Mouse (Mus musculus): ENCODE measurements around the gene Armc12. TPM values are rescaled to one million over a fixed set of nuclear protein-coding genes. Genes with fewer than 3 reads are reported as not detected.
"Not testable (repeated sequence)": the region's sequence is repeated elsewhere in the genome, so short reads cannot be mapped to it uniquely, and the experiment has no call there.

Armc12 gene
- polyA plus RNA-seq, 1 experiment from 2014 or later, result not detected

DNA sequence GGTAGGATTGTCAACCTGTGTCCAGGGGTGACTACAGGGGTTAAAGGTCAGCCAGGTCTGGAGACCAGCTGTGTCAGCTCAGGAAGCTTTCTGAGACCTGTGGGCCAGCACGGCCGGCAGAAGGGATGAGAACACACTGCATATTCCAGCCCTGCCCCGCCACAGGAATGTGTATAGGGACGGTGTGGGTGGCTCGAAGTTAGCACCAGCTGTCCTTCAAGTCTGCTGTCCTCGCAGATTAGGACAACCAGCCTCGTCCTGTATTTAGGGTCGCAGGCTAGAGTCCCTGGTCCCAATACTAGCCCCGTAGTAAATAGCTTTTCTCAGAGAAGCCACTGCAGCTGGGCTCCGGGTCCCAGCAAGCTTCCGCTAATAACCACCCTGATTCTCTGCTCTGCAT lies 17.9 kb downstream of the Armc12 start:
- 52% methylated on average over 11 of the region's 11 CpGs for WGBS (ENCODE audit: insufficient replicate concordance)
- Histone ChIP-seq H3K4me3 (no peak overlapping the region), H3K36me3 (no peaks in the 10 kb centered on the region), H3K9me3 (replicated peaks) (no peaks in the 10 kb centered on the region), H3K27ac (no peak overlapping the region), H3K9ac (no peak overlapping the region), H3K27me3 (replicated peaks) (peaks cover 13% of the 10 kb centered on the region; the same call in 1 of the 2 replicates), H3K4me2 (no peak overlapping the region), H3K4me1 (no peaks in the 10 kb centered on the region)
- ATAC-seq, result no peak

- Histone ChIP-seq H3K27ac (no peak within 1 kb of the TSS), H3K4me2 (no peak within 1 kb of the TSS), H3K36me3 (no peaks in the 10 kb centered on the region), H3K27me3 (replicated peaks) (peaks cover 13% of the 10 kb centered on the region; the same call in 1 of the 2 replicates), H3K4me1 (no peaks in the 10 kb centered on the region), H3K9me3 (replicated peaks) (no peaks in the 10 kb centered on the region), H3K4me3 (no peak within 1 kb of the TSS), H3K9ac (no peak within 1 kb of the TSS)
- 64% methylated on average over 14 of the region's 14 CpGs for WGBS (ENCODE audit: insufficient replicate concordance)
- no peak for ATAC-seq
Observed at GRCm38 (mm10) chr17:28549111-28549510, 18.5 kb downstream of the Armc12 start, which contains the start of gene Clpsl2. TSS of gene Clpsl2 (plus strand) at chr17:28549411.

DNA sequence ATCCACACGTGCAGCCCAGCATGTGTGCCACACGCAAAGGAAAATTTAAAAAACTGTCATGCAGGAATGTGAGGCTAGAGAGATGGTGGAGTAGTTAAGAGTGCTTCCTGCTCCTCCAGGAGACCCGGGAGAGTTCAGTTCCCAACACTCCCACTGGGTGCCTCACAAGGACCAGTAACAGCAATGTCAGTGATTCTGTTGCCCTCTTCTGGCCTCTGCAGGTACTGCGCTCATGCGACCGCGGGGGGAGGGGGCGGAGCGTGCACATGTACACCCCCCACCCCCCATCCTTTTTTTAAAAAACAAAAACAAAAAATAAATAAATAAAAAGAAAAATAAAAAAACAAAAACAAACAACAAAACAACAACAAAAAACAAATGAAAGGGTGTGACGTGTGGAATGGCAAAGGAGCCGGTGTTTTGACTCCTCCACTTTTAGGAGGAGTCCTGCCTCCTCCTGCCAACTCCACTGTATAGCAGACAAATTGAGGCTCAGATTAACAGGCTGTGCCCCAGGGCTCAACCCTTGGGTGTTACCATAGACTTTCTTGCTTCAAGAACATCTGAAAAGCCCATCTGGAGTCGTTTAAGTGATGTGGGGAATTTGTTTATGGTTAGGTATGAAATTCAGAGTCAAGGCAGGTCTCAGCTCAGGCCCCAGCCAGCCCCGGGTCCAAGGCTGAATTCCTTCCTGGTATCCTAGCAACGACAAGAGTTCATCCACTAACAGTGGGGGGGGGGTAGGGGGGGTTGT lies 22.6 kb downstream of the Armc12 start:
- Histone ChIP-seq H3K27me3 (replicated peaks) (peaks cover 17% of the 10 kb centered on the region; the same call in 1 of the 2 replicates), H3K36me3 (no peaks in the 10 kb centered on the region), H3K9me3 (replicated peaks) (no peaks in the 10 kb centered on the region), H3K27ac (no peak overlapping the region), H3K4me3 (no peak overlapping the region), H3K9ac (no peak overlapping the region), H3K4me2 (no peak overlapping the region), H3K4me1 (peaks cover 13% of the 10 kb centered on the region)
- 14% methylated on average over 14 of the region's 14 CpGs for WGBS (ENCODE audit: insufficient replicate concordance)
- ATAC-seq, result no peak

DNA sequence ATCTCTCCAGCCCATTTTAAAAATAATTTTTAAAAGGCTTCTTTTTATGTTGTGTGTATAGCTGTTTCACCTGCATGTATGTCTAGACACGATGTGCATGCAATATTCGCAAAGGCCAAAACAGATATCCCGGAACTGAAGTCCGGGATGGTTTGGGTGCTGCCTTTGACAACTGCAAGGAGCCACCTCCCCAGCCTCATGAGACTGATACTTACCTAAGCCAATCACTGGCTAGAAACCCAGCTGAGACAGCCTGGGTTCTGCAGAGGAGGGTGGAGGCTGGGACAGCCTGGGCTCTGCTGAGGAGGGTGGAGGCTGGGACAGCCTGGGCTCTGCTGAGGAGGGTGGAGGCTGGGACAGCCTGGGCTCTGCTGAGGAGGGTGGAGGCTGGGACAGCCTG lies 23.4 kb downstream of the Armc12 start:
- not testable (repeated sequence) for ATAC-seq; H3K9me3 ChIP-seq (replicated peaks); H3K4me2 ChIP-seq; H3K27ac ChIP-seq; H3K4me3 ChIP-seq; H3K9ac ChIP-seq; H3K36me3 ChIP-seq
- Histone ChIP-seq H3K27me3 (replicated peaks) (peaks cover 14% of the 10 kb centered on the region; the same call in 1 of the 2 replicates), H3K4me1 (peaks cover 13% of the 10 kb centered on the region)
- 76% methylated on average over 4 of the region's 4 CpGs for WGBS (ENCODE audit: insufficient replicate concordance)

DNA sequence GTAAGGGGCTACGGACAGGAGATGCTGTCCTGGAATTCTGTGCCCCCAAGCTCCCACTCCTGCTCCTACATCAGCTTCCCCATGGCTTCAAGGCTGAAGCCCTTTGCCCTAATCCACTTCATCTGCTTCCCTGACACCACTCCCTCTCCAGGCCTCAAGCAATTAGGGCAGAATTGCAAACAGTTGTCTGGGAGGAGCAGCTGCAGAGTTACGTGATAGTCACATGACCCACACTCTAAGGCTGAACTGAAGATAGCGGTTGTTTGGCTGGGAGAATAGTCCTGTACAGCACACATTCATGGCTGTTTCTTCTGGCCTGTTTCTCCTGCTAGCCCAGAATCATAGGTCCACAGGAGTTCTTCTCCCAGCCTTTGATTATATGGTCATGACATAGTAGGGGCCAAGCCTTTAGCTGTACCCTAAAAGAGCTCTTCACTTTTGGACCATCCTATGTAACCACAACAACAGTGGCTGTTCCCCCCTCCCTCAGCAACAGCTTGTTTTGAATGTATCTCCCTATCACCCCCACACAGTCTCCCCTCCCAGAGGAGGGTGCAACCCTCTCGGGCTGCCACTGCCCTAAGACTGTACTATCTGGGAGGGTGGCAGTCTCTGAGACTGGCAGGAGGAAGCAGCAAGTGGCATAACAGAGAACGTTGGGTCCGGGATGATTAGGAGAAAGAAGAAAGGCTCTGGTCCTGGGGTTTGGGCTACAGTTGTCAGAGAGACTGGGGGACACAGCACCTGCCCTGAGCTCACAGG lies 26.2 kb downstream of the Armc12 start:
- H3K4me3 ChIP-seq, result no peak overlapping the region
- peaks cover 18% of the 10 kb centered on the region for H3K4me1 ChIP-seq
- H3K4me2 ChIP-seq, result no peak overlapping the region
- no peak overlapping the region for H3K9ac ChIP-seq
- no peak overlapping the region for H3K27ac ChIP-seq
- H3K27me3 ChIP-seq (replicated peaks), result peaks cover 9% of the 10 kb centered on the region; the same call in 1 of the 2 replicates
- ATAC-seq, result peak; percentile 33; the same call in 1 of the 2 replicates
- H3K36me3 ChIP-seq, result no peaks in the 10 kb centered on the region
- WGBS (ENCODE audit: insufficient replicate concordance), result 30% methylated on average over 6 of the region's 6 CpGs
- no peaks in the 10 kb centered on the region for H3K9me3 ChIP-seq (replicated peaks)

DNA sequence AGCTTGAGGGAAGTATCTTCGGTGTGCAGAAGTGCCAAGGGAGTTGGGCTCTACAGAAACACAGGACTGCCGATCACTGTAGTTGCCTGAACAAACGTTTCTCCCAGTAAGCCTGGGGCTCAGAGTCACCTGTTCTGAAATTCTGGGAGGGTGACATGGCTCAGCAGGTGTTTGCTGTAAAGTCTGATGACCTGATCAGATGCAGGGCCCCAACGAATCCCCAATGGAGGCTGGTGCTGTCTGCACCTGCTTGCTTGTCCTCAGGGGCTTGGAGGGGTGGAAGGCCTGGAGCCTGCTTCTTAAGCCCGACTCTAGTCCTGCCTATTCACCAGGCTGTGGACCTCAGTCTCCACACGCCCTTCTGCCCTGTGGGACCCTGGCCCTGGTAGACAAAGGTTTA lies 27.2 kb downstream of the Armc12 start:
- Histone ChIP-seq H3K4me3 (no peak overlapping the region), H3K27me3 (replicated peaks) (peaks cover 9% of the 10 kb centered on the region; the same call in 1 of the 2 replicates), H3K27ac (no peak overlapping the region), H3K36me3 (no peaks in the 10 kb centered on the region), H3K4me2 (no peak overlapping the region), H3K4me1 (peaks cover 18% of the 10 kb centered on the region), H3K9me3 (replicated peaks) (no peaks in the 10 kb centered on the region), H3K9ac (no peak overlapping the region)
- 58% methylated on average over 6 of the region's 6 CpGs for WGBS (ENCODE audit: insufficient replicate concordance)
- ATAC-seq, result no peak

GRCm38 (mm10) chr17:28560598-28560997 lies 30.0 kb downstream of the Armc12 start, which contains the start of gene Clps:
TSS of gene Clps (minus strand) at chr17:28560766.
- Histone ChIP-seq H3K4me3 (no peak within 1 kb of the TSS), H3K4me1 (peaks cover 18% of the 10 kb centered on the region), H3K9me3 (replicated peaks) (no peaks in the 10 kb centered on the region), H3K36me3 (no peaks in the 10 kb centered on the region), H3K27me3 (replicated peaks) (peaks cover 9% of the 10 kb centered on the region; the same call in 1 of the 2 replicates), H3K9ac (no peak within 1 kb of the TSS), H3K4me2 (no peak within 1 kb of the TSS), H3K27ac (no peak within 1 kb of the TSS)
- no peak for ATAC-seq
- 58% methylated on average over 4 of the region's 4 CpGs for WGBS (ENCODE audit: insufficient replicate concordance)

- no peaks in the 10 kb centered on the region for H3K36me3 ChIP-seq
- H3K4me1 ChIP-seq, result peaks cover 10% of the 10 kb centered on the region
- 47% methylated on average over 7 of the region's 7 CpGs for WGBS (ENCODE audit: insufficient replicate concordance)
- H3K9me3 ChIP-seq (replicated peaks), result no peaks in the 10 kb centered on the region
- H3K27ac ChIP-seq, result no peak overlapping the region
- ATAC-seq, result no peak
- no peak overlapping the region for H3K4me3 ChIP-seq
- H3K4me2 ChIP-seq, result no peak overlapping the region
- H3K27me3 ChIP-seq (replicated peaks), result peaks cover 9% of the 10 kb centered on the region; the same call in 1 of the 2 replicates
- H3K9ac ChIP-seq, result no peak overlapping the region
Observed at GRCm38 (mm10) chr17:28561613-28562012, 31.0 kb downstream of the Armc12 start.

DNA sequence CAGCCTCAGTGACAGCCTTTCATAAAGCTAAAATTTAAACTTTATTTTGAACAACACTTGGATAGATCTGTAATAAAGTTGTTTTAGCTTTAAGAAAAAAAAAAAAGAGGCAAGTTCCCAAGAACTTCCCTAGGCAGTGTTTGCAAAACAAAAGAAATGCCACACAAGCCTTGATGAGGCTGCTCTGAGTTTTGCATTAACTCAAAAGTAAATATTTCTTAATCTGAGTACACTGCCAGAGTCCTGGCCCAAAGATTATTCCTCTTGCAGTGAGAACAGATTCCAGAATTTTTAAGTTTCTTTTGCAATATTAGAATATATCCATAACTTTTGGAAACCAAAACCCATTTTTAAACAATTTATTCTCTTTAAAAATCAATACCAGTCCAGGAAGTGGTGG lies 34.6 kb downstream of the Armc12 start:
- Histone ChIP-seq H3K9me3 (replicated peaks) (no peaks in the 10 kb centered on the region), H3K4me2 (no peak overlapping the region), H3K27ac (no peak overlapping the region), H3K4me1 (peaks cover 5% of the 10 kb centered on the region; the same call in 1 of the 2 replicates), H3K36me3 (no peaks in the 10 kb centered on the region), H3K9ac (no peak overlapping the region), H3K27me3 (replicated peaks) (0 out of 2 replicates have a peak, but pooled peaks cover 5% of the 10 kb centered on the region), H3K4me3 (no peak overlapping the region)
- ATAC-seq, result no peak

DNA sequence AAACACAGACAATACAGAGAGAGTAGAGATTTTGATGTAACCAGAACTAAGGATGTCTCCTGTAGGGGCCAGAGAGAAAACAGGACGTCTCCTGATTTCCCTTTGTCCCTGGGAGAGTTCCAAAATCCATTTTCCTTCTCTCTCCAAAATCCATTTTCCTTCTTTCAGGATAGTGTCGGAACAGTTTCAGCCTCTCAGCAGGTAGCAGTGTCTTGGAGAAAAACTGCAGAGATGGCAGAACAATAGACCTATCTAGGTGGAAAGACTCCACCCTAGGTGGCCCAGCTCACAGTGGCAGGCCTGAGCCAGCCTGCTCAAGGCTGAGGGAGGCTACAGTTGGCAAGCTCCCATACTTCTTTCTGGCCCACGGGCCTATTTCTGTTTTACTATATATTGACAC lies 36.9 kb downstream of the Armc12 start:
- WGBS (ENCODE audit: insufficient replicate concordance), result 46% methylated on average over 3 of the region's 3 CpGs
- H3K4me3 ChIP-seq, result no peak overlapping the region
- no peak overlapping the region for H3K4me2 ChIP-seq
- no peaks in the 10 kb centered on the region for H3K36me3 ChIP-seq
- H3K9me3 ChIP-seq (replicated peaks), result no peaks in the 10 kb centered on the region
- no peak for ATAC-seq
- no peaks in the 10 kb centered on the region for H3K27me3 ChIP-seq (replicated peaks)
- no peak overlapping the region for H3K9ac ChIP-seq
- no peak overlapping the region for H3K27ac ChIP-seq
- H3K4me1 ChIP-seq, result no peaks in the 10 kb centered on the region

DNA sequence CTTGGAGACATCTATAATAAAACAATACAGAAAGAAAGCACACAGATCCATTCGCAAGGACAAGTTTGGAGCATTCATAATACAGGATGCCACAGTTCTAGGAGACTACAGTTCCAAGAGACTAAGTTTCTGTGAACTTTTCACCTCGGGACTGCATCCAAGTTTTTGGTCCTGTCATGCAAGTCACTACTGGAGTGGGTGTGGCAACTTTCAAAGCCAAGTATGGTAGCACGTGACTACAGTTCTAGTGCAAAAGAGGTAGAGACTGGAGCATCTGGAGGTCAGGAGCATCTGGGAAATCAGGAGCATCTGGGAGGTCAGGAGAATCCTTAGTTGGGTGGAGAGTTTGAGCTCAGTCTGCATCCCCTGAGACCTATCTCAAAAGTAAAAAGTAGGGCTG lies 41.3 kb downstream of the Armc12 start:
- peaks cover 22% of the 10 kb centered on the region for H3K27me3 ChIP-seq (replicated peaks)
- H3K36me3 ChIP-seq, result no peaks in the 10 kb centered on the region
- H3K4me1 ChIP-seq, result peaks cover 7% of the 10 kb centered on the region
- 62% methylated on average over 3 of the region's 3 CpGs for WGBS (ENCODE audit: insufficient replicate concordance)
- no peak overlapping the region for H3K4me3 ChIP-seq
- no peak overlapping the region for H3K27ac ChIP-seq
- H3K9ac ChIP-seq, result no peak overlapping the region
- no peak for ATAC-seq
- no peak overlapping the region for H3K4me2 ChIP-seq
- H3K9me3 ChIP-seq (replicated peaks), result no peaks in the 10 kb centered on the region

DNA sequence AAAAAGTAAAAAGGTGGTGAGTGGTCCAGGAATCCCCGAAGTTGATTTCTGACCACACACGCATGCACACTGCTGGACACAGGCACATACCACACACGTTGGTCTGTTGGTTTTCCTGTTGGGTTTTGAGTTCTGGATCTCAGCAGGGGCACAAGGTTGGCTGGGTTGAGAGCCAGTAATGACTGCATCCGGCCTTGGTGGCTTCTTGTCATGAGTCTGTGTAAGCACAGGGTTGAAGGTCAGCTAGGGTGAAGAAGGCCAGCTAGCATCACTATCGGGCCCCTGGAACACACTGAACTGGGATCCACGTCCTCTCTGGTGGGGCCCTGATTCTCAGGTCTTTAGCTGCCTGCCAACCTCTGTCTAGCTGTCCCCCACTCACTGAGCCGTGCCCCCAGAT lies 41.9 kb downstream of the Armc12 start:
- H3K27me3 ChIP-seq (replicated peaks), result peaks cover 22% of the 10 kb centered on the region
- no peaks in the 10 kb centered on the region for H3K36me3 ChIP-seq
- H3K27ac ChIP-seq, result no peak overlapping the region
- ATAC-seq, result no peak
- peaks cover 7% of the 10 kb centered on the region for H3K4me1 ChIP-seq
- no peaks in the 10 kb centered on the region for H3K9me3 ChIP-seq (replicated peaks)
- no peak overlapping the region for H3K4me2 ChIP-seq
- 58% methylated on average over 7 of the region's 7 CpGs for WGBS (ENCODE audit: insufficient replicate concordance)
- H3K4me3 ChIP-seq, result no peak overlapping the region
- no peak overlapping the region for H3K9ac ChIP-seq

All from liver, embryonic 12.5 days (tissue).